Mouse (Mus musculus) forebrain, embryonic 12.5 days (tissue): ENCODE measurements around the gene Plekhg3. TPM values are rescaled to one million over a fixed set of nuclear protein-coding genes. Genes with fewer than 3 reads are reported as not detected.

Experiments used
- ATAC-seq: fragments of 200-750 bp; cut with Nextera tagmentation; 2 replicates; pipeline ENCODE4 v1.8.0; 2017; ENCODE audit warnings: moderate TSS enrichment; ENCODE audit not compliant: low FRiP score
- H3K27ac ChIP-seq: fragments of 300-500 bp; sonication (generic); 2 replicates; pipeline ENCODE4 v1.5.1; 2016; ENCODE audit warnings: mild to moderate bottlenecking
- H3K27me3 ChIP-seq: fragments of 300-500 bp; sonication (generic); 2 replicates; pipeline ENCODE4 v1.6.1; 2016; ENCODE audit warnings: mild to moderate bottlenecking
- H3K36me3 ChIP-seq: fragments of 300-500 bp; sonication (generic); replicated peaks from 2 replicates; pipeline ENCODE4 v1.6.1; 2016; ENCODE audit warnings: mild to moderate bottlenecking
- H3K4me1 ChIP-seq: fragments of 300-500 bp; sonication (generic); 2 replicates; pipeline ENCODE4 v1.6.1; 2016
- H3K4me2 ChIP-seq: fragments of 300-500 bp; sonication (generic); 2 replicates; pipeline ENCODE4 v1.6.1; 2016; ENCODE audit warnings: mild to moderate bottlenecking, moderate library complexity
- H3K4me3 ChIP-seq: fragments of 300-500 bp; sonication (generic); replicated peaks from 2 replicates; pipeline ENCODE4 v1.5.1; 2016; ENCODE audit warnings: mild to moderate bottlenecking
- H3K9ac ChIP-seq: fragments of 300-500 bp; sonication (generic); 2 replicates; pipeline ENCODE4 v1.6.1; 2016; ENCODE audit warnings: mild to moderate bottlenecking
- H3K9me3 ChIP-seq: fragments of 300-500 bp; sonication (generic); 2 replicates; pipeline ENCODE4 v1.6.1; 2016
- WGBS: fragments of 180-500 bp; shearing (Covaris S2); methylation state at CpG from one replicate; pipeline ENCODE4 v1.1.7; 2016; 5-methylcytosine and 5-hydroxymethylcytosine counted together
- polyA plus RNA-seq: library from polyadenylated mRNA; unstranded; fragments of >200 nt; fragmentation: Nextera tagmentation; extraction: Ambion mirVana; gene quantifications from 2 replicates; pipeline ENCODE4 v1.2.1, GENCODE M21; 2016

Gene Plekhg3
- polyA plus RNA-seq, 1 experiment from 2014 or later, result 1.0 TPM

DNA sequence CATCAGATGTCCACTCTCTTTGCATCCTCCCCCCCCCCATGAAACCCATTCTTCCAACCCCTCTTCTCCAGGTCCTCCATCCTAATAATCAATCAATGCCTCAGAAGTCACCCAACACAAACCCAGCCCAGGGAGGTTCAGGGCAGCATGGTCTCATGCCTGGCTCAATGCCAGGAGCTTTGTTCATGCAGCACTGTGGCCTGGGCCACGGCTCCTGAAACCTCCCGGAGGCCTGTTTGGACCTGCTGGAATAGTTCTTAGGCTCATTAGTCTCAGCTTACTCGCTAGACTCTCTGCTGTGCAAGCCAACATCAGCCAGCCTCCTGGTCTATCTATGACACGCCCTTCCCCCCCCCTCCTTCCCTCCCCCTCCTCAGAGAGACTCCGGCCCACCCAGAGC lies 27.7 kb upstream of the Plekhg3 start:
- H3K9me3 ChIP-seq, result no peaks in the 10 kb centered on the region
- no peak overlapping the region for H3K4me2 ChIP-seq
- 50% methylated on average over 5 of the region's 5 CpGs for WGBS
- H3K36me3 ChIP-seq, result no peaks in the 10 kb centered on the region
- ATAC-seq, result no peak
- H3K27ac ChIP-seq, result no peak overlapping the region
- no peak overlapping the region for H3K4me3 ChIP-seq
- no peak overlapping the region for H3K9ac ChIP-seq
- peaks cover 15% of the 10 kb centered on the region for H3K4me1 ChIP-seq
- H3K27me3 ChIP-seq, result no peaks in the 10 kb centered on the region

- Histone ChIP-seq H3K4me3 (no peak overlapping the region), H3K36me3 (no peaks in the 10 kb centered on the region), H3K27me3 (no peaks in the 10 kb centered on the region), H3K27ac (0 out of 2 replicates have a peak overlapping the region, but pooled peaks have one; percentile 8), H3K9ac (no peak overlapping the region), H3K9me3 (no peaks in the 10 kb centered on the region), H3K4me2 (no peak overlapping the region), H3K4me1 (peaks cover 16% of the 10 kb centered on the region)
- ATAC-seq, result no peak
- 37% methylated on average over 2 of the region's 2 CpGs for WGBS
These were observed 24.2 kb upstream of the Plekhg3 start for GRCm38 (mm10) chr12:76506522-76506921.

DNA sequence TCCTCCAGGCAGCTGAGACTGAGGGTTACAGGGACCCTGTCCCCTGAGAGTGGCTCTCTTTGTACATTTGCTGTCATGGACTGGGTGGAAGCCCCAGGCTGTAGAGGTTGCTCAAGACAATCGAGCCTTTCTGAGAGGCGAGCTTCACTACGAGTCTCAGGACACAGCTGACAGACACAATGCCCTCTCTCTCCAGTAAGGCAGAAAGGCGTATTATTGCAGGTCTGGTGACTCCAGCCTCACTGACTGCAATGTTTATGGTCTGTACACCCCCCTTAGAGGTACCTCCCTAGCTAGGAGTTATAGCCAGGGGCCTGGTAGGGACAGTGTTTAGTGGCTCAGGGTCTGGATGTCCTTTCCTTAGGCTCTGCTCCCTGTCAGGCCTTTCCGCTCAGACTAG lies 22.9 kb upstream of the Plekhg3 start:
- ATAC-seq, result 0 out of 2 replicates have a peak, but pooled peaks have one; percentile 14
- Histone ChIP-seq H3K4me1 (peaks cover 16% of the 10 kb centered on the region), H3K9ac (no peak overlapping the region), H3K4me3 (no peak overlapping the region), H3K9me3 (no peaks in the 10 kb centered on the region), H3K27ac (no peak overlapping the region), H3K27me3 (no peaks in the 10 kb centered on the region), H3K36me3 (no peaks in the 10 kb centered on the region), H3K4me2 (no peak overlapping the region)
- WGBS, result 39% methylated on average over 5 of the region's 5 CpGs

- Histone ChIP-seq H3K4me1 (peaks cover 16% of the 10 kb centered on the region), H3K9me3 (no peaks in the 10 kb centered on the region)
- WGBS, result 80% methylated on average over 7 of the region's 7 CpGs
These were observed 21.7 kb upstream of the Plekhg3 start for GRCm38 (mm10) chr12:76508909-76509440.

GRCm38 (mm10) chr12:76512731-76513130 lies 18.0 kb upstream of the Plekhg3 start:
- H3K27ac ChIP-seq, result no peak overlapping the region
- no peak overlapping the region for H3K4me3 ChIP-seq
- H3K4me1 ChIP-seq, result peaks cover 3% of the 10 kb centered on the region; the same call in 1 of the 2 replicates
- no peaks in the 10 kb centered on the region for H3K9me3 ChIP-seq
- ATAC-seq, result no peak
- no peak overlapping the region for H3K4me2 ChIP-seq
- H3K27me3 ChIP-seq, result no peaks in the 10 kb centered on the region
- 85% methylated on average over 1 of the region's 1 CpGs for WGBS
- H3K36me3 ChIP-seq, result no peaks in the 10 kb centered on the region
- H3K9ac ChIP-seq, result no peak overlapping the region

More at GRCm38 (mm10) chr12:76508909-76509440, 21.7 kb upstream of the Plekhg3 start:
- no peaks in the 10 kb centered on the region for H3K36me3 ChIP-seq
- no peaks in the 10 kb centered on the region for H3K27me3 ChIP-seq
- H3K4me2 ChIP-seq, result no peak overlapping the region
- H3K9ac ChIP-seq, result no peak overlapping the region
- H3K4me3 ChIP-seq, result no peak overlapping the region
- H3K27ac ChIP-seq, result no peak overlapping the region
- ATAC-seq, result no peak

DNA sequence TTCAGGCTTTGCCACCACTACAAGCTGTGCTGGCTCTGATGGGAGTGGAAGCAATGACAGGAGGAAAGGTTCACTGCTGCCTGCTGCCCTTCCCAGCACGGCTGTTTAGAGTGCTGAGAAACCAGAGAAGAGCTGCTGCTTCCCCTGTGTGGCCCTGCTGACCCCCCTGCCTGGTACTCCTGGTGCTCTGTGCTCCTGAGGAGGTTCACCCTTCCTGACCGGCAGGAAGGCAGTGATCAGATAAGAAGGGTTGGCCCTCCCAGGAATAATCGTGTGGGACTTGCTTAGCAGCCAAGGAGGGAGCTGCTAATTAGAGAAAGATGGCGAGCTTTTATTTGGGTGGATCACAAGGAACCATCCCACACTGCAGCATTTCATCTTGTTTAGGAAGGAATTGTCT lies 15.8 kb upstream of the Plekhg3 start:
- Histone ChIP-seq H3K9ac (no peak overlapping the region), H3K27me3 (no peaks in the 10 kb centered on the region), H3K9me3 (no peaks in the 10 kb centered on the region), H3K27ac (no peak overlapping the region), H3K4me3 (no peak overlapping the region), H3K4me1 (no peaks in the 10 kb centered on the region), H3K4me2 (no peak overlapping the region), H3K36me3 (no peaks in the 10 kb centered on the region)
- 42% methylated on average over 4 of the region's 4 CpGs for WGBS
- no peak for ATAC-seq

DNA sequence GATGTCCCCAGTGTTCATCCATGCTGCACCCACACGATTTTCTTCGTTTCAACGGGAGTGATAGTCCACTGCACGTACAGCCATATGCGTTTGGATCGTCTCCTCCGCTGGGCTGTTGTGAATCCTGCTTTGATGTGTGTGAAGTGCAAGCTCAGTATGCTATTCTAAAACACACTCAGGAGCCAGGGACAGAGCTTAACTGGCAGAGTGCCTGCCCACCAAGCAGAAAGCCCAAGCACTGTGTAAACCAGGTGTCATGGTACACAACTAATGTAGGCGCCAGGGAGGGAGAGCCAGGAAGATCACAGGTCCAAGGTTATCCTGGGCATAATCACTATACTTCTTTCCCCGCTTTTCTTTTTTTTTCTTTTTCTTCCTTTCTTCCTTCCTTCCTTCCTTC lies 12.7 kb upstream of the Plekhg3 start:
- H3K27ac ChIP-seq, result no peak overlapping the region
- H3K9me3 ChIP-seq, result no peaks in the 10 kb centered on the region
- H3K36me3 ChIP-seq, result no peaks in the 10 kb centered on the region
- H3K9ac ChIP-seq, result no peak overlapping the region
- H3K4me2 ChIP-seq, result no peak overlapping the region
- no peaks in the 10 kb centered on the region for H3K4me1 ChIP-seq
- no peak for ATAC-seq
- WGBS, result 90% methylated on average over 9 of the region's 9 CpGs
- H3K4me3 ChIP-seq, result no peak overlapping the region
- no peaks in the 10 kb centered on the region for H3K27me3 ChIP-seq

DNA sequence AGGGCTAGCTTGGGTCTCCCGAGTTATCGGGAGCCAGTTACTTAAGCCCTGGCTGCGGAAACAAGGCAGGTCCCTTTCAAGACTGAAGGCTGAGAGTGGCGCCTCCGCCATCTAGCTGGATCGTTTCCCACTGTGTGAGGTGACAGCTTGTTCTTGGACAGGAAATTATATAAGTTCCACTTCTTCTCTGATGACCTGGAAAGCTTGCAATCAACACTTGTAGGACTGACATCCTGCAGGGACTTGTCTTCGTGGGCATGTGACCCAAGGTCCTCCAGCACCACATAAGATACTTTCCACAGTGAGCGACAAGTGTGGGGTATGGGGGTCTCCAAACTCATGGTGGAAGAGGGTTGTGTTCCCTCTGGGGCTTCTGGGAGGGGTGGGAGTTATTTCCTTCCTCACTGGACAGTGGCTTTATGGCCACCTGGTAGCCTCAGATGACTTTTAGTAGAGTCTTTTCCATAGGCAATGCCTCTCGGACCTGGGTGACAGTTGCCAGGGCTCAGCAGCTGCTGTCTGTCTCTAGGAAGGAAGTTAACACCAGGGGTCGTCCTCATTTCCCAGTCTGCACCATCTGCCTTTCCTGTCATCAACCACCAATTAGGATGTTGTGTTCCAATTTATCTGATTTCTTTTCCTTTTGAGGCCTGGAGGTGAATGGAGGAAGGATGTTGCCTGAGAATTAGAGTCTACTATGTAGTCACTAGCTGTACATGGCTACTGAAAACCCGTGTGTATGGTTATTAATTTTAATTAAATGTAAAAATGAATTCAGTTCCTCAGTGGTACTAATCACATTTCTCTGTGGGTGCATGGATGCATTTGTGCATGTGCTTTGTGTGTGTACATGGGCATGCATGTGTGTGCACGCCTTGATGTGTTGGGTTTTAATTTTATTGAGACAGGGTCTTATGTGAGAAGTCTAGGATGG lies 11.5 kb upstream of the Plekhg3 start:
- no peaks in the 10 kb centered on the region for H3K36me3 ChIP-seq
- H3K9me3 ChIP-seq, result no peaks in the 10 kb centered on the region
- H3K4me2 ChIP-seq, result no peak overlapping the region
- H3K4me3 ChIP-seq, result no peak overlapping the region
- 85% methylated on average over 12 of the region's 12 CpGs for WGBS
- H3K27ac ChIP-seq, result no peak overlapping the region
- no peak for ATAC-seq
- H3K9ac ChIP-seq, result no peak overlapping the region
- no peaks in the 10 kb centered on the region for H3K27me3 ChIP-seq
- H3K4me1 ChIP-seq, result no peaks in the 10 kb centered on the region

GRCm38 (mm10) chr12:76523654-76524053 lies 7.0 kb upstream of the Plekhg3 start:
- H3K36me3 ChIP-seq, result no peaks in the 10 kb centered on the region
- H3K9ac ChIP-seq, result no peak overlapping the region
- H3K27ac ChIP-seq, result no peak overlapping the region
- H3K27me3 ChIP-seq, result 0 out of 2 replicates have a peak, but pooled peaks cover 1% of the 10 kb centered on the region
- H3K9me3 ChIP-seq, result no peaks in the 10 kb centered on the region
- no peak overlapping the region for H3K4me2 ChIP-seq
- H3K4me3 ChIP-seq, result no peak overlapping the region
- no peaks in the 10 kb centered on the region for H3K4me1 ChIP-seq
- no peak for ATAC-seq
- WGBS, result 83% methylated on average over 5 of the region's 5 CpGs

GRCm38 (mm10) chr12:76524915-76525314 lies 5.8 kb upstream of the Plekhg3 start:
- Histone ChIP-seq H3K27ac (no peak overlapping the region), H3K4me3 (no peak overlapping the region), H3K9me3 (no peaks in the 10 kb centered on the region), H3K9ac (no peak overlapping the region), H3K36me3 (no peaks in the 10 kb centered on the region), H3K4me1 (no peaks in the 10 kb centered on the region), H3K27me3 (peaks cover 13% of the 10 kb centered on the region), H3K4me2 (no peak overlapping the region)
- WGBS, result 94% methylated on average over 3 of the region's 3 CpGs
- ATAC-seq, result no peak

- WGBS, result 82% methylated on average over 9 of the region's 9 CpGs
- Histone ChIP-seq H3K27me3 (peaks cover 37% of the 10 kb centered on the region), H3K4me1 (no peaks in the 10 kb centered on the region), H3K9me3 (no peaks in the 10 kb centered on the region), H3K4me3 (no peak overlapping the region), H3K4me2 (no peak overlapping the region), H3K27ac (no peak overlapping the region), H3K36me3 (no peaks in the 10 kb centered on the region), H3K9ac (no peak overlapping the region)
- ATAC-seq, result no peak
These were observed 3.3 kb upstream of the Plekhg3 start for GRCm38 (mm10) chr12:76527245-76527881.

GRCm38 (mm10) chr12:76528766-76529165 lies 1.9 kb upstream of the Plekhg3 start:
- H3K4me2 ChIP-seq, result no peak overlapping the region
- no peak for ATAC-seq
- peaks cover 12% of the 10 kb centered on the region for H3K4me1 ChIP-seq
- H3K9ac ChIP-seq, result no peak overlapping the region
- WGBS, result 89% methylated on average over 5 of the region's 5 CpGs
- peaks cover 51% of the 10 kb centered on the region for H3K27me3 ChIP-seq
- H3K27ac ChIP-seq, result no peak overlapping the region
- H3K9me3 ChIP-seq, result no peaks in the 10 kb centered on the region
- no peaks in the 10 kb centered on the region for H3K36me3 ChIP-seq
- no peak overlapping the region for H3K4me3 ChIP-seq
